Mouse (Mus musculus): ENCODE measurements around the gene Gng4.
"Not testable (repeated sequence)": the region's sequence is repeated elsewhere in the genome, so short reads cannot be mapped to it uniquely, and the experiment has no call there.

The Gng4 gene

DNA sequence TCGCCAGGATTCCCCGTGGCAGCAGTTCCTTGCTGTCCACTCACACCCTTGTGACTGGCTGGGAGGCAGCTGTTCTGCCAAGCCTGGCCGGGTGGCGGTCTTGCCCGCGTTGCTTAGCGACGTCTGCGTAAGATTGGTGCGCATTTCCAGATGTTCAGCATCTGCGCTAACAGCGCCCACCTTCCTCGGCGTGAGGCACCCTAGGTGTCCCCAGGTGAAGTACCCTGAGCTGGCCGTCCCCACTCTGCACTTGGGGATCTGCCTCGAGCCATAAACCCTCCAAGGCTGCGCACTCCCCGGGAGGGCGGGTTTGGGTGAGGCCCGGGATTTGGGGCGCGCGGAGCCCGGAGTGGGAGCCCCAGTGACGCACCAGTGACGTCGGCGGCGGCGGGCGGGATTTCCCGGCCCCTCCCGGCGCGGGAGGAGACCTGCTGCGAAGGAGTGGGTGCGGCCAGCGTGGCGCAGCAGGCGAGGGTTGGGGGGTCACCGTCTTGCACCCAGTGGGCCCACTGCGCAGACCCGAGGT is at the start of gene Gng4:
Gng4 (plus strand) TSS at position 166 of the 526 bp plus-strand sequence.
- in situ Hi-C loops (cut with MboI; ENCODE audit: low pct_unique_long_range_greater_than_20kb in 1 of 2, low sequenced_read_pairs in 2 of 2, unreplicated experiment in 1 of 2) = no loop called here

DNA sequence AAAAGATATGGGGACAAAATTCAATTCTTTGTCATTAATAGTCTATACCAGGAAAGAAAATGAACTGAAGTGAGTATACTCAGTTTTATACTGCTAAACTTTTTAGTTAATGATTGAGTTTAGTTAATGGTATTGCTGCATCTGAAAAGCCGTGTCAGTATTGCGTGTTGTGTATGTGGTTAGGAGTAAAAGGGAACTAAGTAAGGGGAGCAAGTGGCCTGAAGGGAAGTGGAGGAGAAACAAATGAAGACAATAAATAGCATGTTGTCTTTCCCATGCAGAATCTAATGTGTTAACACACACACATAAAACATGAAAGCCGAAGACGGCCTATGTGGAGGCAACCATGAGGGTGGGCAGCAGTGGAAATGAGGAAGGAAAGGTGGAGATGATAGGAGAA is 44.6 kb upstream of the Gng4 start:
- in situ Hi-C loops (cut with MboI; ENCODE audit: low pct_unique_long_range_greater_than_20kb in 1 of 2, low sequenced_read_pairs in 2 of 2, unreplicated experiment in 1 of 2) = no loop called here

DNA sequence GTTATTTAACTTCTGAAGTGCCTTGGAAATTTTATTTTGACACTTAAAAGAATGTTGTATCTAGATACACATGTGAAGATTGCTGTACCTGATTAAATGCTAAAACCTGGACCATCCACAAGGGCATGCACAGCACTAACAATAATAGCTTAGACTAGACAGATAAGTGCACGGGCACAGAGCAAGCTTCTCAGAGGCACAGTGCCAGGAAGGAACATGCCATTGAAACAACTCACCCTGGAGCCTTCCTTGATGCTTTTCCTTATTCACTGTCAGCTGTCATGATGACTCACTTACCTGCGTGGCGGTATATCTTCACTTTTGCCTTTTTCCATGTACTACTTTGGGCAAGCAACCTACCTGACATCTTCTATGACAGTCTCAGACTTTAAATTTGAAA is 37.9 kb upstream of the Gng4 start:
- in situ Hi-C loops (cut with MboI; ENCODE audit: low pct_unique_long_range_greater_than_20kb in 1 of 2, low sequenced_read_pairs in 2 of 2, unreplicated experiment in 1 of 2) = no loop called here

DNA sequence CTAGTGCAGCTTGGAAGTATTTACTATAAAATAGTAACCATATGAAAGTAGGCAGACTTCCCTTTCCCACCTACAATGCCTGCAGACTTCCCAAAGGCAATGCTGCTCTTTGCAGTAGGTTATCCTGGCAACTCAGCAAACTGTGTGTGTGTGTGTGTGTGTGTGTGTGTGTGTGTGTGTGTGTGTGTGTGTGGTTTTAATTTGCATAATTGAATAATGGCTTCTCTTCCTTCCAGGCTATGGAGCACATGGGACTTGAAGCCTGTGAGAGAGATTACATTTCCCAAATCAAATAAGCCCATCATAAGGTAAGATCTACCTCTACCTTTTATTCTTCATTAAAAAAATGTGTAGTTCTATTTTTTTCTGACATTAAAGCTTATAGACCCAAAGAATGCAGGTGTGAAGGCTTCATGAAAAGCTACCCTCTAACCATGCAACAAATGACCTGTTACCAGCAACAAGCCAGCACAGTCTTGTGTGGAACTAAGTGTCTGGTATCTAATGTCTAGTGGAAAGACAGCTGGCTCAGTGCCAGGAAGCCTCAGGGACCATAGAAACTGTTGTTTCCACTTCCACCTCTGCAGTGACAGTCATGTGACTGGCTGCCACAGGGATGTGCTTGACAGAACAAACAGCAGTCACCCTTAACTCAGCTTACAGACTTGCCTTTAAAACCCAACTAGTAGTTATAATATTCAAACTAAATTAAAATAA is 7.9 kb upstream of the Gng4 start:
- in situ Hi-C loops (cut with MboI; ENCODE audit: low pct_unique_long_range_greater_than_20kb in 1 of 2, low sequenced_read_pairs in 2 of 2, unreplicated experiment in 1 of 2) = no loop called here

DNA sequence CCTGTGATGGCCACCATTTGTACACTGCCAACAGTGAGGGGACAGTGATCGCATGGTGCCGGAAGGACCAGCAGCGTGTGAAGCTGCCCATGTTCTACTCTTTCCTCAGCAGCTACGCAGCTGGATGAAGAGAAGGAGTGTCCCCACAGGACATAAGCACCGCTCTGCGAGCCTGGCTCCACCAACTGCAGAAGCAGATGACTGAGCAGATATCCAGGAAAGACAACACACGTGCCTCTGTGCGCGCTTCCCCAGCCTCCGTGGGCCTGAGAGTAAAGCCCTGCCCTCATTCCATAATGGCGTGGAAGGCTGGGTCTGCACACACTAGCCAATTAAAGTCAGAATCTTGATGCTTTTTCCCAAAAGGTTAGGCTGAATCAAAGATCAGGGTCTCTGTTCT is 6.8 kb upstream of the Gng4 start:
- in situ Hi-C loops (cut with MboI; ENCODE audit: low pct_unique_long_range_greater_than_20kb in 1 of 2, low sequenced_read_pairs in 2 of 2, unreplicated experiment in 1 of 2) = no loop called here

DNA sequence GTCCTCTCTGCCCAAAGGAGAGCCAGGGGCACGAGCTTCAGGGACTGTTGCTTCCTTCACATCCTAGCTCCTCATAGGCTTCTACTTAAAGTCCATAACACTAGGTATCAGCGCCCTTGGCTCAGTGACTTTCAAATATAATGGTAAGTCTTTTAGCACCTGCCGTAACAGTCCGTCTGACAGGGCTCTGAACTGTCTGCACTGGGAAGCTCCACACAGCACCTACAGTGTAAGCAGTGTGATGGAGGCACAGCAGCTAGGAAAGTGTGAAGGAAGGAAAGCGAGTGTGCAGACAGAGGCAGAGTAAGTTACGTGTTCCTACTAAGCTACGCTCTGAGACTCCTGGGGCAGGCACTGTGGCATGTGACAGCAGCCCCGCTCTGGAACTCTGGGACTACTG is 6.2 kb upstream of the Gng4 start:
- in situ Hi-C loops (cut with MboI; ENCODE audit: low pct_unique_long_range_greater_than_20kb in 1 of 2, low sequenced_read_pairs in 2 of 2, unreplicated experiment in 1 of 2) = no loop called here

DNA sequence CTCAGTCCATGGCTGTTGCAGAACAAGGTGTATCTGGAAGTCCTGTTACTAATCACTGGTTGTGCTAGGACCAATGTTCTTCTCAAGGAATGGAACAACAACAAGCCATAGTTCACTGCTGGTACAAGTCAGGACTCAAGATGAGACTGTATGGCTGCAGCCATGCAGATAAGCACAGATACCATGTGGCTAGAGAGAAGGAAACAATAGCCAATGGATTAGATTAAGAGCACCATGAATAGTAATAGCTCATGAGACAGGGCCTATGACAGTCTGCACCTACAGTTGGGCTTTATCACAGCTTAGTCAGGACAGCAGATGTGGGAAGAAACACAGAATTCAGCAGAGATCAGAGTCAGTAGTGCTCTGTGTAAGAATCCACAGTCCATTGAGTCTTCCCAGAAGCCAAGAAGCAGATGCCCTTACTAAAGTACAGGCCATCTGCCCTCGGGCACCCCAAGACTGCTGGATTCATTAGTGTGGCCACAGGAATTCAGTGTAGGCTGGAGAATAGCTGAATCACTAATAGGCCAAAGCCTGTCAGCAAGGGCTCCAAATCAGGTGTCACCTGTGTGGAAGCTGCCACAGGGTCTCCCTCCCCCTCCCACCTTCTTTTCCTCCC is 4.9 kb upstream of the Gng4 start:
- in situ Hi-C loops (cut with MboI; ENCODE audit: low pct_unique_long_range_greater_than_20kb in 1 of 2, low sequenced_read_pairs in 2 of 2, unreplicated experiment in 1 of 2) = no loop called here

DNA sequence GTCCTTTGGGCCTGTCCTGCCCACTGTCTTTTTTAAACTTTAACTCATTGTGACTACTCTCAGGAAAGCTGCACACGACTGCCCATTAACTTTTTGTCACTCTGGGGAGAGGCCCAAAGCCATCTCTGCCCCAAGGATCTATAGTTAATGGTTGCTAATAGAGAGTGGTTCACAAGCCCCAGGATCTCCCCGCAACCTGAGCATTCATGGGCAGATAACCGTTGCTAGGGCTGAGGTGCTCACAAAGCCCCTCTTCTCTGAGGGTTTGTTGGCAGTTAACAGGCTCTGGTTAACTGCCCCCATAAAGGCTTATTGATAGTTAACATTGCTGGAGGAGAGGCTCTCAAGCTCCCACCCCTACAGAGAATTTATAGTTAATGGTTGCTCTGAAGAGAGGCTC is 3.6 kb upstream of the Gng4 start:
- in situ Hi-C loops (cut with MboI; ENCODE audit: low pct_unique_long_range_greater_than_20kb in 1 of 2, low sequenced_read_pairs in 2 of 2, unreplicated experiment in 1 of 2) = no loop called here

DNA sequence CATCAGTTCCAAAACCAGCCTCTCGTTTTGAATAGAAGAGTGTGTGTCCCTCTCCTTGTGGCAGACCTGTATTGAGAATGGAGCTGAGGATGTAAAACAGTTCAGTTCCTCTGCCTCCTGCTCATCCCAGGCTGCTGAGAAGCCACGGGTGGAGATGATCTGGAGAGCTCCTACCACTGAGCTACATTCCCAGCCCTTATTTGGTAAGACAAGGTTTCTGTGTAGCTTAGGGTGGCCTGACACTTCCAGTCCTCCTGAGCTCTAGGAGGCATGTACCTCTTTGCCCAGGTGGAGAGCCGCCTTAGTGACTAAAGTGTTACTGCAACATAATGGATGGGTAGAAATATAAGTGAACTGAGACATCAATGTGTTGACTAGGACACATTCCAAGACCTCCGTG is 2.8 kb upstream of the Gng4 start:
- in situ Hi-C loops (cut with MboI; ENCODE audit: low pct_unique_long_range_greater_than_20kb in 1 of 2, low sequenced_read_pairs in 2 of 2, unreplicated experiment in 1 of 2) = no loop called here

DNA sequence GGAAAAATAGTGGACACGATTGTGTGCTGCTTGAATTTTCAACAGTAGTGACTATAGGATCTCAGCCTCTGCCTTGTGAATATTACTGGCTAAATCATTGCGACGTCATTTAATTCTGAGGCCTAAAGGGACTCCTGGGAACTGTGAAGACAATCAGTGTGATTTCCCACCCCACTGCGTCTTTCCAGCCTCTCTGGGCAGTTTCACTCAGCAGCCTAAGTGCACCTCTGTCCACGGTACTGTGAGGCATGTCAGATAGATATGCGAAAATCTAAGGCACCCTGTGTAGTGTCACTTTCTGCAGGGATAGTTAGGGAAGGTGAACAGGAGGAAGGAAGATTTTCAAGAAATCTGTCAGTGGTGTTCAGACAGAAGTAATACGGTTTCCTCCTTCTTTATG is 563 bp upstream of the Gng4 start:
- in situ Hi-C loops (cut with MboI; ENCODE audit: low pct_unique_long_range_greater_than_20kb in 1 of 2, low sequenced_read_pairs in 2 of 2, unreplicated experiment in 1 of 2) = no loop called here

DNA sequence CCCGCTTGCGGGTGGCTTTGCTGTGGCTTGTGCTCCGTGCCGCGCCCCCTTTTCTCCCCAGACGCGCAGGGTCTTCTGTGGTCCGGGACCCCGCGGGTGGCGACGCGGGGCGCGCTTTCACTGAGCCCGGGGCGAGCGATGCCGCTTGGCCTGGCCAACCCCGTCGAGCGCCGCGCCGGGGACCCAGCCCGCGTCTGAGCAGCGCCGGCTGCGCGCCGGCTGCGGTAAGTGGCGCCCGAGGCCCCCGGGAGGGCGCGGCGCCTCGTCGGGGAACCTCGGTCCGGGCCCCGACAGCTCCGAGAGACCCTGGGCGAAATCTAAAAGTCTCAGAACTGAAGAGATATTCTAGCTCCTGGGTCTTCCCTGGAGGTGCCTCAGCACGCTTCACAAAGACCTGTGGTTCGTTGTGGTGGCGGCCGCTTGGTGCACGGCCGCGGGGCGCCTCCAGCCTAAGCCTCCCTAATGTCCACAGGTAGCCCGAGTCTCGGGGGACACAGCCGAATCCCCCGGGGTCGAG is 619 bp downstream of the Gng4 start:
- in situ Hi-C loops (cut with MboI; ENCODE audit: low pct_unique_long_range_greater_than_20kb in 1 of 2, low sequenced_read_pairs in 2 of 2, unreplicated experiment in 1 of 2) = no loop called here

DNA sequence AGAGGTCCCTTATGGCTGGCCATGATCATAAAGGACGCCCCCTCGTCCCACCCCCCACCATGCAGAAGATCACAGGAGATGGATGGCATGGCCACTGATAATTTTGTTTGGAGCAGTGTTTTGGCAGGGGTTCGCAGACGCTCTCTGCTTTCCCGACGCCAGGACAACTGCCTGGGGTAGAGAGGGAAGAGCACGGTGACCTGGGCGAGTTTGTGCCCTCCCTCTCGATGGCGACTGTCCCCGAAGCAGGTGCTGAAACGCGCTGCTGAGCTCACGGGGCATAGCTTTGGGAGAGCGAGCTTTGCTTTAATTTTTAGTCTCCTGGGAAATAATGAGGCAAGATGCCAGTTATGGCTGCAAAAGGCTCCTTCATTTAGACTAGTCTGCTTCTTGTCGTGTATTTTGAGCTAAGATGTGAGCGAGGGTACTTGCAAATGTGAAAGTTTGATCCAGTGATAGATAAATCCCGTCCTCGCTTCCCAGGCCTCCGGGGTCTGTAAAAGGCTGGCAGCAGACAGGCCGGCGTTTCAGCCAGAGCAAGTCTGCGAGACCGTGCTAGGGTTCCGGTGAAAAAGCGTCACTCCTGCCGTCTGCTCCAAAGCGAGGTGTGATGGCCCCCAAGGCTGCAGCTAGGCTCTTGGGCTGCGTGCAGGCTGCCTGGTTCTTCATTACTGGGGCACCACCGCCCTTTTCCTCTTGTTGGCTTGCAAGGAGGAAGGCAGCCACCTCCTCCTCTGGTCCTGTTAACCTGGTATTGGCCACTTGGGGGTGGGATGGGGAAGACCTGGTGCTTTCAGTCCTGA is 1.3 kb downstream of the Gng4 start:
- in situ Hi-C loops (cut with MboI; ENCODE audit: low pct_unique_long_range_greater_than_20kb in 1 of 2, low sequenced_read_pairs in 2 of 2, unreplicated experiment in 1 of 2) = no loop called here

DNA sequence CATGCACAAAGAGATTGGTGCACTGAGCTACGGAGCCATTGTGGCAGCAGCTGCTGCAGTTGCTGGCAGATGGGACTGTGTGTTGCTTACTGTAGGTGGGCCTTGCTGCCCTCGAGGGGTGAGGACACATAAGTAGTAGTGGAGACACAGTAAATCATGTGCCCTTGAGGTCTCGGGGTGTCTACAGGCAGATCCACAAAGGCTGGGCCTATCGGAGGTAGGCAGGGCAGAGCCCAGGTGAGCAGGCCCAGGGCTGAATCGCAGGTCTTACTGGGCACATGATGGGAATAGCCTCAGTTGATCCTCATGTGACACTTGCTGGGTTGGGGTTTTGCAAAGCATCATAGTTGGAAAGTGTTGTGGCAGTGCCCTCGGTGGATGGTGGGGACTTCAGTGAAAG is 3.1 kb downstream of the Gng4 start:
- in situ Hi-C loops (cut with MboI; ENCODE audit: low pct_unique_long_range_greater_than_20kb in 1 of 2, low sequenced_read_pairs in 2 of 2, unreplicated experiment in 1 of 2) = no loop called here

DNA sequence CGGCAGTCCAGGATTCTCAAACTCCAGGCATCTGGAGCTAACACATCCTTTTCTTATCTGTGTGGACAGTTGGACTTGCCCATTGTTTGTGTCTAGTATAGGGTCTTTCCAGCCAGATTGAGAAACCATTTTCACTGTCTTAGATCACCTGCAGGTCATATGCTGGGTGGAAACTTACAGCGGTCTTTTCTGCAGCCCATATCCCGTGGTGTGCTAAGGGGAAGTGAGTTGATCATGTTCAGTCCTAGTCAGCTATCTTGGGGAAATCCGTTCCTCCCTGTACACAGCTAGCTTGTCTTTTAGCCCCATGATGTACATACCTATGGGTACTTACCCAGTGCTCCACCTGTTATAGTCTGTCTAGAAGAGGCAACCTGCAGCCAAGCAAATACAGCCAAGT is 4.2 kb downstream of the Gng4 start:
- in situ Hi-C loops (cut with MboI; ENCODE audit: low pct_unique_long_range_greater_than_20kb in 1 of 2, low sequenced_read_pairs in 2 of 2, unreplicated experiment in 1 of 2) = no loop called here

DNA sequence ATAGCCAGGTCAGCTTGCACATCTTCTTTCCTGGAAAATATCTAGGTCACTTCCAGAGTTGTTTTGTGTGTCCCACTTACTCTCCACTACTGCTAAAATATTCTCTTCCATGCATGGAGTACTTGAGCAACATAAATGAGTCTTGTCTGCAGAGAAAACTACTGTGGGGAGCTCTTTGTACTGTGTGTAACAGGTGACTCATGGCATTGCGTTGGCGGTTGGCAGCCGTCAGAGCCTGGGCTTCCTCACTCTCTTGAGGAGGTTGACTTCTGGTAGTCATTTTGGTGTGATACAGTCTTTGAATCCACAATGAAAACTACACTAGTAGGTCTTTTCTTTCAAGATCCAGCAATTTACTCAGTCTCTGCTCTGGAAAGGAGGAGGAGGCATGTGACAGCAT is 8.1 kb downstream of the Gng4 start:
- in situ Hi-C loops (cut with MboI; ENCODE audit: low pct_unique_long_range_greater_than_20kb in 1 of 2, low sequenced_read_pairs in 2 of 2, unreplicated experiment in 1 of 2) = no loop called here

DNA sequence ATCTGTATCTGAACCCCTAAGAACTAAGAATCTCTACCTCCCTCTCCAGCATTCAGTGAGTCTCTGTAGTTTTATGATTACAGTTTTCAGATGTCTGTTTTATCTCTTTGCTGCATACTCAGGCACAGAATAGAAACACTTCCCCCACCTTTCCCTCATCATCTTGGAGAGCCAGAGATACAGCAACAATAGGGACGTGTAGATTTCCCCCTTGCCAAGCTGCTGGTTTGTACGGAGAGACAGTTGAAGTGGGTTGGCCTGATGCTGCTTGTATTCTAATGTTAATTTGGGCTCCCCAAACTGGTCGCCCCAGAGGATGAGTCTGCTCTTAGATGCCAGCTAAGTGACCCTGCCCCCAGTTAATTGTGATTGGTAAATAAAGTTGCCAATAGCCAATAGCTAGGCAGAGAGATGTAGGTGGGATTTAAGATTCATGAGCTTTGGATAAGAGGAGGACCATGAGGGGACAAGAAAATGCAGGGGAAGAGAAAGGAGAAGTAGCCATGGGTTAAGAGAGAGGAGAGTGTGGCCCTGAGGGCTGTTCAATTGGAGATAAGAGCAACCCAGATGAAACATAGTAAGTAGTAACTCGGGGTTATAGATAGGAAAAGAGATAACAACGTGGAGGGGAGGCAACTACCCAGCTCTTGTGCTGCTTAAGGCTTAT is 11.4 kb downstream of the Gng4 start:
- in situ Hi-C loops (cut with MboI; ENCODE audit: low pct_unique_long_range_greater_than_20kb in 1 of 2, low sequenced_read_pairs in 2 of 2, unreplicated experiment in 1 of 2) = no loop called here

DNA sequence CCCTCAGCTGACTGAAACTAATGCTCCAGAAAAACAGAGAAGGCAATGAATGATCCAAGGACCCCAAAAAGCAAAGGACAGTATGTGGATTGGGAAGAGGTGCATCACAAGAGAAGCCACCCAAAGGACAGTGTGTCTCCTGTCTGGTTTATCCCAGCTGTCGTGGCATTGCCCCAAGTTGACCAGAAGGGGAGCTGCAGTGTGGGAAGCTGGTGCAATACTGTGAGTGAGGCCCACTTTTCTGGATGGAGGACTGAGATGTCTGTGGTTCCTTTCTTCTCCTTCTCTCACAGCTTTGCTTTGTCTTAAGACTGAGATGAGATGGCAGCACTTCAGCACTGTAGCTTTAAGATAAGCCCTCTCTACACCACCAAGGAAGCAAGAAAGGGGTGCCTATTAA is 12.2 kb downstream of the Gng4 start:
- in situ Hi-C loops (cut with MboI; ENCODE audit: low pct_unique_long_range_greater_than_20kb in 1 of 2, low sequenced_read_pairs in 2 of 2, unreplicated experiment in 1 of 2) = no loop called here

DNA sequence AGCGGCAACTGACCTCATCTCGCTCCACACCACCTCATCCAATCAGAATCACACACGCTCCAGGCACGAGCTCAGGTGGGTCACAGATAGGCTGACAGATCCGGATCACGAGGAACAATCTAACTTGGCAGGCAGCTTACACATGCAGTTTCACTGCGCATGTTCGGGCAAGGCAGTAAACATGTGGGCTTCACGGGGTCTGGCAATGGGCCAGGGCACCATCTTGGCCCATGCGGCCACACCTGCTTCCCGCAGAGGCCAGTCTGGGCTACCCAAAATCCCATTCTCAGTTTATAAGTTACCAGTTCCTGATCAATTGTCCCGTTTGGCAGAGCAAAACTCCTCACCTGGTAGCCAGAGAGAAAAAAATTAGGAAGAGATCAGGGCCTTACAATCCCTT is 14.0 kb downstream of the Gng4 start:
- in situ Hi-C loops (cut with MboI; ENCODE audit: low pct_unique_long_range_greater_than_20kb in 1 of 2, low sequenced_read_pairs in 2 of 2, unreplicated experiment in 1 of 2) = not testable (repeated sequence)

DNA sequence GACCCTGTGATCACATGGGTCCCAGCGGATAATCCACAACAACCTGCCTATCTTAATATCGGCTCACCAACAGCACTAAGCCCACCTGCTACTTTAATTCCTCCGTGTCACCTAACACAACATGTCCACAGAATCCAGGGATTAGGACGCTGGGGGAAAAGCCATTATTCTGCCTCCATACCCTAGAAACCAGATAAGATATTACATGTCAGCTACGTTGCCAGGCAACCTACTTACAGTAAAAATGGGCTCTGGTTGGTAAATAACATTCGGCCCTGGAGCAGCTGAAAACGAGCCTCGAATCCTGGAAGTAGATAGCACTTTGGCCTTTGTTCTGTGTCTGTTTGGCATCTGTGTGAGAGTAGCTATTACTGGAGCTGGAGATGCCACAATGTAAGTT is 14.9 kb downstream of the Gng4 start:
- in situ Hi-C loops (cut with MboI; ENCODE audit: low pct_unique_long_range_greater_than_20kb in 1 of 2, low sequenced_read_pairs in 2 of 2, unreplicated experiment in 1 of 2) = no loop called here
